Mouse (Mus musculus) left cerebral cortex, adult 18-20 months (tissue): ENCODE data around the gene Col6a6. TPM values are rescaled to one million over a fixed set of nuclear protein-coding genes. Genes with fewer than 3 reads are reported as not detected.
A peak's percentile ranks its signal among the peaks of the same experiment; 100 is the strongest.
"Not testable (repeated sequence)": the region's sequence is repeated elsewhere in the genome, so short reads cannot be mapped to it uniquely, and the experiment has no call there.

Experiments
- DNase-seq, 2 experiments: peaks; one replicate each; pipeline ENCODE4 v3.0.0; 2021 to 2022; ENCODE audit warnings: low spot score in 2 of 2, mixed read lengths in 1 of 2
- total RNA-seq, 2 experiments: library from RNA; stranded (reverse); gene quantifications; 2 replicates each; pipeline ENCODE4 v1.2.3; 2021

Gene Col6a6
- total RNA-seq, 2 experiments from 2014 or later = 0.16 to 0.56 TPM

DNA sequence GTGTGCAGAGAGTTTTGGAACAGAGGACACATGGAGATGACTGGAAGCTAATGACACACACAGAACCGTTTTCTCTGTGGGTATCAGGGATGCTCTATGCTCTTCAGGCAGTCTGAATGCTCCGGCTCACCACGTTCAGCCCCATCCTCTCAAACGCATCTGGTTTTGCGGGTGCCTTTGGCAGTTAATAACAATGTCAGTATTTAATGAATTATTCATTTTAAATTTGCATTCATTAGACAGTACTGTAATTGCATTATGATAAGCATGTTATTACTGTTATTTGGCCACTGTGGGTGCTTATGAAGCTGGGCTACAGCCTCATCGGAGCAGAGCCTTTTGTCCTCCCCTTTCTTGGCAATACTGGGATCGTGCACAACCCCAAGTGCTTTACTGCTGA is 146.6 kb downstream of the Col6a6 start:
- no peak for DNase-seq

DNA sequence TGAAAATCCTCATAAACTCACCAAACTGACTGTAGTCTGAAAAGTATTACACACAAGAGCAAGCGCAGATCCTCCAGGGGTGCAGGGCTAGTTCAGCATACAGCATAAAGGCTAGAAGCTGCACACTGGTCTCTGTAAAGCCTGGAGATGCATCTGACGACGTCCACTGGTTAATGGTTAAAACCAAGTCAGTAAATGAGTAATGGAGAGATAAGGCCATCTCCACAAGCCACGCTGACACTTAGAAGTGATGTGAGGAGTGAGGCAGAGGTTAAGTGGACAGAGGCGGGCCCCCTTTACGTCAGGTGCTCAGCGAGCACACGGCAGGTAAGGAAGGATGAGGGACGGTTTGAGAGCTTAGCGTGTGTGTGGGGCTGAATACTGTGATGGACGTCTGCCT is 152.0 kb downstream of the Col6a6 start:
- DNase-seq = no peak

DNA sequence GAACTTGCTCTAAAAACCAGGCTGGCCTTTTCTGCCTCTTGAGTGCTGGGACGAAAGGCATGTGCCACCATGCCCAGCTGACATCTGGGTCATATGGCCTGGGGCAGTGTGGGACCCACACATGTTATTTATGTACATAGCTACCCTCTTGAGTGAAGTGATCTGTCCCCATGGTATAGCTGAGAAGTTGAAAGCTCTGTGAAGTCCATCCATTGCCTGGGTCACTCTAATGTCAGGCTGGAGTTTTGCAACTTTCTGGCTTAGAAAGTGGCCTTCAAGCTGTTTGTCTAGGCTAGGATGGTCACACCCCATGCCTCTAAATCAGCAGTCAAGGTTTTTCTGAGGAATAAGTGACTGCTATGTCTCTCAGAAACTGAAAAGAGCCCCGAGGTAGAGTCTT is 155.9 kb downstream of the Col6a6 start:
- no peak for DNase-seq

DNA sequence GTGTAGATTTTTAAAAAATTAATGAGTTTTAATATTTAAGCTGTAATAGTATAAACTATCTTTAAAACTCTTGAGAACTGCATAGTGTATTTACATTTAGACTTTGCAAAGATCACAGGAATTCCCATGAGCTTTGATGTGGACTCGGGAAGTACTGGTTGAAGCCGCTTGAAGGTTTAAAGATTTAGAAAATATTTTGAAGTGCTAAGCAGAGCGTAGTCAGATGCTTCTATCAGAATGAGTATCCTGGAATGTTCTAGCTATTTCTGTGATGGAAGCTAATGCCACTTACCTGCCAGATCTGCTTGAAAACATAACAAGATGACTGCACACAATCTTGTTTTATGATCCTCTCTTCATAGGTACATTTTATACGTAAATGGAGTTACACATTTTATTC is 157.0 kb downstream of the Col6a6 start:
- no peak for DNase-seq

DNA sequence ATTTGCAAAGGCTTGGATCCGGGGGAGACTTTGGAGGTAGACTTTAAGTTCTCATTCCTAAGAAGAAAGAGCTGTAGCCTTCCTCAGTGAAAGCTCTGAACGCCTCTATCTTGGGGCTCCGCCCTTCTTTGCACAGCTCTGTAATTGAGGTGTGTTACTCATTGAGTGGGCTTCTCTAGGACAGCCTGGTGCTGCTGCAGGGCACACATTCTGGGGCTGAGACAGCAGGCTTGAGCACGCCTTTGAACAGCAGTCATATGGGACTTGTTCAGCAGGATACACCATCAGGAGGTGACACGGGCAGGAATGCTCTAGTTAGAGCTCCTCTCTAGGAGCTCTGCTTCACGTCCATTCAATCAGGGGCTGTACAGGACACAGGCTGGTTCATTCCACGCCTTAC is 162.7 kb downstream of the Col6a6 start:
- DNase-seq = no peak

DNA sequence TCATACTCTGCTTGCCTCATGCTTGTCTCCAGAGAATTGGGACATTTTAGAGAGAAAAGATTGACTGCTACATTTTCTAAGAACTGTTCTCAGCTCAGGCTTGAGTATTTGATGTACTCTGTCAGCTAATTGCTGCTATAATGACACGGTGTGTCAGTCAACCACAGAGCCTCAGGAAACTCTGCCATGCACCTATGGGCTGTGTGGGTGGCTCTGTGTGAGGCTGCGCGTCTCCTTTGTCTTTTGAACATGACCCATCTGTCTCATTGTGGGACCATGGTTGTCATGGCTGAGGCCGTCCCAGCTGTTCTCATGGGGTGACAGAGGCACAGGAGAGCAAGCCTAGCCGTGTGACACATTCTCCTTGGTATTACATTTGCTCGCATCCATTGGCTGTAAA is 168.1 kb downstream of the Col6a6 start:
- no peak for DNase-seq

GRCm38 (mm10) chr9:105658216-105658615 is 169.7 kb downstream of the Col6a6 start:
- DNase-seq = no peak

DNA sequence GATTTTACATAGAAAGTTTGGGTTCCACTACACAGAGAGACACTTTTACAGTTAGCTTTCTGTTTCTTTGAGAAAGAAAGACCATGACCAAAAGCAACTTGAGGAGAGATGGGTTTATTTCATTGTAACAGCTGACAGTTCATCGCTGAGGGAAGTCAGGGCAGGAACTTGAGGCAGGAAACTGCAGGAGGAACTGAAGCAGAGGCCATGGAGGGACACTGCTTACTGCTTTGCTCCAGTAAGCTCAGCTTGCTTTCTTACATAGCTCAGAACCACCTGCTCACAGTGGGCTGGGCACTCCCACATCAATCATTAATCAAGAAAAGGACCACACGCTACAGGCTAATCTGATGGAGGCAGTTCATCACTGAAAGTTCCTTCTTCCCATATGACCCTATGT is 171.8 kb downstream of the Col6a6 start:
- no peak for DNase-seq

DNA sequence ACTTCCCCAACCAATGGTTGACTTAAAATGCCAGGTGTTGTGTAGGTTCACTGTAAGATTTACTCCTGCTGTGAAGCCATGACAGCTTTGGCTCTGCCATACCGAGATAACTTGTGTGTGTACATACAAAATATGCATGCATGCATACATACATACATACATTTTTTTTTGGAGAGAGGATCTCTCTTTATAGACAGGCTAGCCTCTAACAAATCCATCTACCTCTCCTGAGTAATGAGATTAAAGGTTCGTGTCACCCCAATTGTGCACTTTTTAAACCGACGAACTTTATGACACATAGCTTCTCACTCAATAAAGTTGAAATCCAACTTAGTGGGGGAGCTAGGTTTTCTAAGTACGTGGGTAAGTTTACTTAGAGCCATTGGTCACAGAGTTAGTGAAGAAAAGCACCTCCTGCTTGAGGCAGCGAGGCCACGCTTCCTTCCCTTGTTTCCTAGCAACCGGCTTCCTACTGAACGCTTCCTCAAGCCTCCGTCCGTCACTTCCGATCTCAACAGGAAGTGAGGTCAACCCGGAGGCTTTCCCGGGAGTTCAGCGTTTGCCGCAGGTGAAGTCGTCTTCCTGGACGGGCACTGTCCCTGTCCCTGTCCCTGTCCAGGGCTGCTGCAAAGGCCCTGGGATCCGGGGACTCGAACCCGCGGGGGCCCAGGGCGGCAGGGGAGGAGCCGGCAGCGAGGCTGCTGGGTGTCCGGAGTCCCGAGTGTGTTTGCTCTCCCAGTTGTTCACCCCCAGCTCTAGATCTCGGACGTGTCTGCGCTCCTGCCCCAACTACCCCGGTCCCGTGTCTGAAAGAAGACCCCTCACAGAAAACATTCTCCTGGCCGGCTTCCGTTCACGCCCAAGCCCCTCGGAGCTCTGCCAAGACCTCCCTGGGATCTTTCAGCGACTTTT is 185.2 kb downstream of the Col6a6 start, which contains the start of gene Pik3r4:
TSS of gene Pik3r4 (plus strand) at position 519 of the 912 bp plus-strand sequence.
- peak; percentile 85 to 90 for DNase-seq

- not testable (repeated sequence) for DNase-seq
Measured at GRCm38 (mm10) chr9:105641377-105641776, 186.6 kb downstream of the Col6a6 start.

Other genes with a start within 250 kb of the Col6a6 start
- gene Pik3r4, start 185.2 kb downstream of the Col6a6 start, total RNA-seq = 10 to 100 TPM; 41.2 to 47.9 TPM
- under 1 TPM; 0.40 to 0.84 TPM for gene Col6a5, start 132.5 kb upstream of the Col6a6 start, total RNA-seq